ENCODE assay signal across 7 mouse cellular contexts in genomic region chr8:111539422-111540076, GRCm38 (mm10). TPM values are rescaled to one million over a fixed set of nuclear protein-coding genes. Genes with fewer than 3 reads are reported as not detected.
DNase-seq lines count a peak whose midpoint lies in the region; ATAC-seq and TF ChIP-seq lines count a peak whose summit lies in the region.

No protein-coding gene starts in this region.

- 0 out of 2 replicates have a peak, but pooled peaks cover 5% of the 10 kb centered on the region for H3K36me3 ChIP-seq in ES-Bruce4 (ENCODE audit: control insufficient read depth, insufficient read depth, low read length, poor library complexity, severe bottlenecking)
- no peaks in the 10 kb centered on the region for H3K36me3 ChIP-seq in forebrain, postnatal 0 days (ENCODE audit: insufficient read depth)
- no peaks in the 10 kb centered on the region for H3K36me3 ChIP-seq in limb, embryonic 11.5 days (ENCODE audit: control insufficient read depth, insufficient read depth, low read length)
- no peaks in the 10 kb centered on the region for H3K36me3 ChIP-seq in neural tube, embryonic 14.5 days (ENCODE audit: control insufficient read depth, insufficient read depth, low read length)

- no peak overlapping the region for H3K4me3 ChIP-seq in ES-Bruce4 (ENCODE audit: low read depth, low read length)
- H3K4me3 ChIP-seq in forebrain, postnatal 0 days (ENCODE audit: low read depth, low read length): peak overlapping the region; percentile 92
- H3K4me3 ChIP-seq in limb, embryonic 11.5 days (ENCODE audit: low read depth, low read length): 0 out of 2 replicates have a peak overlapping the region, but pooled peaks have one; percentile 1
- H3K4me3 ChIP-seq in neural tube, embryonic 14.5 days (ENCODE audit: low read depth, low read length): peak overlapping the region; percentile 96

- peak overlapping the region; percentile 27 for H3K9ac ChIP-seq in ES-Bruce4 (ENCODE audit: low read depth, poor library complexity, severe bottlenecking)
- H3K9ac ChIP-seq in forebrain, postnatal 0 days: 0 out of 2 replicates have a peak overlapping the region, but pooled peaks have one; percentile 1
- H3K9ac ChIP-seq in limb, embryonic 11.5 days (ENCODE audit: low read length): no peak overlapping the region
- H3K9ac ChIP-seq in neural tube, embryonic 14.5 days (replicated peaks; ENCODE audit: low read depth, low read length): peak overlapping the region; percentile 46

- WGBS in forebrain, postnatal 0 days: 37% methylated on average over 10 of the region's 10 CpGs
- 81% methylated on average over 10 of the region's 10 CpGs for WGBS in limb, embryonic 11.5 days
- 36% methylated on average over 10 of the region's 10 CpGs for WGBS in neural tube, embryonic 14.5 days

- intact Hi-C loops in left cerebral cortex, postnatal 14 days (cut with DNase I): loop anchor here (5.0 kb wide), 1 partner anchor 103 kb away; the partner anchor contains the start of gene Zfp1

- H3K9me3 ChIP-seq in ES-Bruce4 (replicated peaks; ENCODE audit: control insufficient read depth, insufficient read depth, low read length, poor library complexity, severe bottlenecking): no peaks in the 10 kb centered on the region
- no peaks in the 10 kb centered on the region for H3K9me3 ChIP-seq in forebrain, postnatal 0 days (ENCODE audit: low read length)
- H3K9me3 ChIP-seq in limb, embryonic 11.5 days (ENCODE audit: control insufficient read depth, low read length): no peaks in the 10 kb centered on the region
- no peaks in the 10 kb centered on the region for H3K9me3 ChIP-seq in neural tube, embryonic 14.5 days (ENCODE audit: control insufficient read depth, low read length)

- 0 out of 2 replicates have a peak, but pooled peaks cover 2% of the 10 kb centered on the region for H3K27me3 ChIP-seq in ES-Bruce4 (ENCODE audit: control insufficient read depth, insufficient read depth, low read length, poor library complexity, severe bottlenecking)
- no peaks in the 10 kb centered on the region for H3K27me3 ChIP-seq in forebrain, postnatal 0 days (ENCODE audit: insufficient read depth, low read length)
- no peaks in the 10 kb centered on the region for H3K27me3 ChIP-seq in limb, embryonic 11.5 days (ENCODE audit: control insufficient read depth, insufficient read depth, low read length)
- no peaks in the 10 kb centered on the region for H3K27me3 ChIP-seq in neural tube, embryonic 14.5 days (ENCODE audit: control insufficient read depth, insufficient read depth, low read length)

- no peak for TF ChIP-seq CTCF in ES-Bruce4 (IDR thresholded peaks at IDR 0.05; ENCODE audit: low read depth, low read length)
- no peak for TF ChIP-seq CTCF in forebrain, postnatal 0 days (IDR thresholded peaks at IDR 0.05; ENCODE audit: low read depth)

- peaks cover 11% of the 10 kb centered on the region for H3K4me1 ChIP-seq in ES-Bruce4 (ENCODE audit: control insufficient read depth, insufficient read depth, low read length)
- peaks cover 23% of the 10 kb centered on the region; the same call in 1 of the 2 replicates for H3K4me1 ChIP-seq in forebrain, postnatal 0 days (ENCODE audit: insufficient read depth)
- H3K4me1 ChIP-seq in limb, embryonic 11.5 days (ENCODE audit: control insufficient read depth, insufficient read depth, low read length): peaks cover 12% of the 10 kb centered on the region; the same call in 1 of the 2 replicates
- H3K4me1 ChIP-seq in neural tube, embryonic 14.5 days (ENCODE audit: control insufficient read depth, insufficient read depth, low read length): peaks cover 33% of the 10 kb centered on the region

- DNase-seq in 416B (ENCODE audit: low read depth): peak; percentile 88
- no peak for DNase-seq in forebrain, postnatal 0 days
- DNase-seq in limb, embryonic 11.5 days (ENCODE audit: low spot score): no peak
- DNase-seq in T-cell, adult 2 months (ENCODE audit: low spot score): no peak
- no peak for DNase-seq in left cerebral cortex, postnatal 14 days (ENCODE audit: low spot score in 2 of 2)

- peak overlapping the region; percentile 56 for H3K27ac ChIP-seq in ES-Bruce4 (ENCODE audit: insufficient read depth, low read length)
- no peak overlapping the region for H3K27ac ChIP-seq in forebrain, postnatal 0 days (ENCODE audit: low read depth, low read length)
- H3K27ac ChIP-seq in limb, embryonic 11.5 days (replicated peaks; ENCODE audit: low read depth, low read length): no peak overlapping the region
- H3K27ac ChIP-seq in neural tube, embryonic 14.5 days (ENCODE audit: low read depth, low read length): no peak overlapping the region

- no peak for TF ChIP-seq POLR2A in ES-Bruce4 (IDR thresholded peaks at IDR 0.05; ENCODE audit: insufficient read depth, low read length)

- peak overlapping the region; percentile 85 for H3K4me2 ChIP-seq in forebrain, postnatal 0 days (ENCODE audit: low read depth)
- H3K4me2 ChIP-seq in limb, embryonic 11.5 days (ENCODE audit: low read depth, severe bottlenecking): peak overlapping the region; percentile 37
- peak overlapping the region; percentile 94 for H3K4me2 ChIP-seq in neural tube, embryonic 14.5 days (ENCODE audit: low read depth, low read length)

- no peak for ATAC-seq in forebrain, postnatal 0 days
- no peak for ATAC-seq in limb, embryonic 11.5 days (ENCODE audit: insufficient number of reproducible peaks, low FRiP score, low TSS enrichment, low read depth)
- ATAC-seq in neural tube, embryonic 14.5 days (ENCODE audit: low read depth): no peak

- TF ChIP-seq EP300 in ES-Bruce4 (IDR thresholded peaks at IDR 0.05; ENCODE audit: insufficient read depth, low read depth, low read length): no peak

RNA-seq across cellular contexts. Expression of gene Znrf1, which starts 3.7 kb away (rescaled TPM):
- 37.7 and 38.5 TPM in 2 replicates for polyA plus RNA-seq in ES-Bruce4 (2011; ENCODE audit: insufficient read depth, insufficient read length, low read depth, missing spikeins)
- total RNA-seq in forebrain, postnatal 0 days (2014; rRNA removed): 180 and 225 TPM in 2 replicates
- polyA plus RNA-seq in forebrain, postnatal 0 days (2015; fragmentation: Nextera tagmentation; extraction: Ambion mirVana): 101 and 113 TPM in 2 replicates
- 49.9 and 51.7 TPM in 2 replicates for polyA plus RNA-seq in limb, embryonic 11.5 days (2014; fragmentation: Nextera tagmentation; extraction: Ambion mirVana)
- polyA plus RNA-seq in neural tube, embryonic 14.5 days (2014; fragmentation: Nextera tagmentation; extraction: Ambion mirVana): 96.5 and 101 TPM in 2 replicates
- total RNA-seq in left cerebral cortex, postnatal 14 days (2021): 100 to 1,000 TPM; 157 to 170 TPM

RNA-seq across cellular contexts. Expression of gene Wdr59, which starts 17.7 kb away (rescaled TPM):
- 16.8 and 17.2 TPM in 2 replicates for polyA plus RNA-seq in ES-Bruce4 (2011; ENCODE audit: insufficient read depth, insufficient read length, low read depth, missing spikeins)
- 10.2 and 10.7 TPM in 2 replicates for total RNA-seq in forebrain, postnatal 0 days (2014; rRNA removed)
- polyA plus RNA-seq in forebrain, postnatal 0 days (2015; fragmentation: Nextera tagmentation; extraction: Ambion mirVana): 3.5 and 6.8 TPM in 2 replicates
- 4.5 and 4.9 TPM in 2 replicates for polyA plus RNA-seq in limb, embryonic 11.5 days (2014; fragmentation: Nextera tagmentation; extraction: Ambion mirVana)
- 7.4 and 8.5 TPM in 2 replicates for polyA plus RNA-seq in neural tube, embryonic 14.5 days (2014; fragmentation: Nextera tagmentation; extraction: Ambion mirVana)
- total RNA-seq in left cerebral cortex, postnatal 14 days (2021): 10 to 100 TPM; 19.4 to 20.5 TPM

Comparison
In these comparisons a context has a peak if more than half of its experiments do, and no peak if none do; other contexts are left out.
1. H3K4me2 ChIP-seq: peak in every context shown above with its lines; median percentile 94 in neural tube, embryonic 14.5 days; 85 in forebrain, postnatal 0 days; 37 in limb, embryonic 11.5 days.